Mouse (Mus musculus) limb, embryonic 14.5 days (tissue): Measurements from ENCODE around the gene Rab27a. TPM values are rescaled to one million over a fixed set of nuclear protein-coding genes. Genes with fewer than 3 reads are reported as not detected.

Experiments used
- ATAC-seq: fragments of 200-750 bp; cut with Nextera tagmentation; 2 replicates; pipeline ENCODE4 v1.8.0; 2017; ENCODE audit warnings: low read depth, moderate number of reproducible peaks, moderate TSS enrichment; ENCODE audit not compliant: low FRiP score
- DNase-seq: peaks from one replicate; pipeline ENCODE4 v3.0.0-alpha.2; 2015; ENCODE audit warnings: low spot score
- H3K27ac ChIP-seq: fragments of 300-500 bp; sonication (generic); replicated peaks from 2 replicates; pipeline ENCODE4 v1.5.1; 2014; ENCODE audit warnings: low read depth, mild to moderate bottlenecking, low read length, moderate library complexity, mixed read lengths
- H3K27me3 ChIP-seq: fragments of 300-500 bp; sonication (generic); 2 replicates; pipeline ENCODE4 v1.6.1; 2014; ENCODE audit warnings: low read length, mixed read lengths; ENCODE audit not compliant: control insufficient read depth, insufficient read depth
- H3K36me3 ChIP-seq: fragments of 300-500 bp; sonication (generic); 2 replicates; pipeline ENCODE4 v1.6.1; 2014; ENCODE audit warnings: mild to moderate bottlenecking, low read length, moderate library complexity, mixed read lengths; ENCODE audit not compliant: control insufficient read depth, insufficient read depth
- H3K4me1 ChIP-seq: fragments of 300-500 bp; sonication (generic); 2 replicates; pipeline ENCODE4 v1.6.1; 2014; ENCODE audit warnings: antibody characterized with exemption, low read length, mixed read lengths; ENCODE audit not compliant: control insufficient read depth, insufficient read depth
- H3K4me2 ChIP-seq: fragments of 300-500 bp; sonication (generic); replicated peaks from 2 replicates; pipeline ENCODE4 v1.6.1; 2014; ENCODE audit warnings: low read depth, mild to moderate bottlenecking, low read length, moderate library complexity; ENCODE audit not compliant: severe bottlenecking
- H3K4me3 ChIP-seq: fragments of 300-500 bp; sonication (generic); replicated peaks from 2 replicates; pipeline ENCODE4 v1.5.1; 2014; ENCODE audit warnings: low read length
- H3K9ac ChIP-seq: fragments of 300-500 bp; sonication (generic); 2 replicates; pipeline ENCODE4 v1.6.1; 2014; ENCODE audit warnings: mild to moderate bottlenecking, low read depth, low read length, moderate library complexity; ENCODE audit not compliant: severe bottlenecking
- H3K9me3 ChIP-seq: fragments of 300-500 bp; sonication (generic); 2 replicates; pipeline ENCODE4 v1.6.1; 2016; ENCODE audit warnings: low read length; ENCODE audit not compliant: control insufficient read depth
- POLR2A ChIP-seq: fragments of 200-500 bp; IDR thresholded peaks from 2 replicates; pipeline ENCODE4 v1.8.0; 2012; ENCODE audit warnings: inconsistent platforms, mild to moderate bottlenecking, moderate library complexity, borderline replicate concordance; ENCODE audit not compliant: insufficient read depth, insufficient read length; ENCODE audit errors: extremely low read depth
- WGBS: fragments of 180-500 bp; shearing (Covaris S2); extraction: QIAGEN DNeasy Blood & Tissue Kit; methylation state at CpG from one replicate; pipeline ENCODE4 v1.1.7; 2014; 5-methylcytosine and 5-hydroxymethylcytosine counted together
- microRNA-seq: library from miRNA; unstranded; fragments of <30 nt; microRNA quantifications from one replicate; pipeline ENCODE4, GENCODE M21; 2016
- polyA plus RNA-seq, 2 experiments: library from polyadenylated mRNA; depleted of rRNA in 1 of 2; stranded (reverse) in 1 of 2; unstranded in 1 of 2; fragments of >200 nt; fragmentation: Nextera tagmentation in 1 of 2; extraction: Ambion mirVana in 1 of 2; gene quantifications; 2 replicates each; pipeline versions ENCODE4 v1.2.1 to v1.2.3; 2012 to 2014

The Rab27a gene
- polyA plus RNA-seq, 2 experiments, result 2.8 to 5.7 TPM

DNA sequence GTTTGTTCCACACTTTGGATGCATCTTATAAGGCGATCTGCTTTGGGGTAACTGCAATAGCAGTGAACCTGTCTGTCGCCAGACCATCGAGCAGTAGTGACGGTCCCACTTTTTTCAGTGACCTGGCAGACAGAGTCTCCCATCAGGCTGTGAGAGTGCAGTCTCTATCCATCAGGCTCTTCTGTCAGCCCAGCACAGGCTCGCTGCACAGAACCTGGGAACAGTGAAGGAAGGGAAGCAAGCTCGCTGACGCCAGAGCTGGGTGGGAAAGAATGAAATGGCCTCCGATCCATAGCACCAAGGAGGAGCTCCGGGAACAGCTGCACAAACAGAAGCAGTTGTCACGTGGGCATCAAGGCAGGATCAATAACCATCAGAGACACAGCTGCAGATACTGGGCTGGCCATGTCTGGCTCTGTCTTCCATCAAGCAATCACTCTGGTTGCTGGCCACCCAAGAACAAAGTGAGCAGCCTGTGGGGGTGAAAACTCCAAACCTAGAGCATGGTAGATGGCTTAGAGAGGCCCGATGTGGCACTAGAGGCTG is 92.8 kb downstream of the Rab27a start:
- H3K4me1 ChIP-seq, result no peaks in the 10 kb centered on the region
- WGBS, result 56% methylated on average over 11 of the region's 11 CpGs
- no peak overlapping the region for H3K4me3 ChIP-seq
- no peaks in the 10 kb centered on the region for H3K27me3 ChIP-seq
- ATAC-seq (0 out of 2 replicates have a peak, but pooled peaks have one; percentile 26), DNase-seq (no peak)
- TF ChIP-seq POLR2A, result no peak
- H3K36me3 ChIP-seq, result no peaks in the 10 kb centered on the region
- H3K9ac ChIP-seq, result no peak overlapping the region
- H3K27ac ChIP-seq, result no peak overlapping the region
- no peak overlapping the region for H3K4me2 ChIP-seq
- no peaks in the 10 kb centered on the region for H3K9me3 ChIP-seq

Small RNA genes within 50 kb of the gene (microRNA-seq; reads per million reads assigned to microRNA genes)
- not detected for gene Gm27353

Other genes with a start within 250 kb of the Rab27a start
- gene Prtg, start 238.0 kb upstream of the Rab27a start, polyA plus RNA-seq (2012; rRNA removed), result 0.57 and 0.60 TPM in 2 replicates
- 0.46 and 0.87 TPM in 2 replicates for gene Prtg, start 238.0 kb upstream of the Rab27a start, polyA plus RNA-seq (2014; fragmentation: Nextera tagmentation; extraction: Ambion mirVana)
- gene Pygo1, start 119.2 kb upstream of the Rab27a start, polyA plus RNA-seq (2012; rRNA removed), result 11.0 and 11.2 TPM in 2 replicates
- gene Pygo1, start 119.2 kb upstream of the Rab27a start, polyA plus RNA-seq (2014; fragmentation: Nextera tagmentation; extraction: Ambion mirVana), result 8.4 and 10.4 TPM in 2 replicates
- 1.3 and 1.6 TPM in 2 replicates for gene Dyx1c1, start 86.1 kb upstream of the Rab27a start, polyA plus RNA-seq (2012; rRNA removed)
- 1.5 and 2.0 TPM in 2 replicates for gene Dyx1c1, start 86.1 kb upstream of the Rab27a start, polyA plus RNA-seq (2014; fragmentation: Nextera tagmentation; extraction: Ambion mirVana)
- gene Gm44503, start 86.0 kb upstream of the Rab27a start, polyA plus RNA-seq (2012; rRNA removed), result not detected in 2 replicates
- not detected in 2 replicates for gene Gm44503, start 86.0 kb upstream of the Rab27a start, polyA plus RNA-seq (2014; fragmentation: Nextera tagmentation; extraction: Ambion mirVana)
- 8.1 and 9.9 TPM in 2 replicates for gene Ccpg1os, start 59.5 kb upstream of the Rab27a start, polyA plus RNA-seq (2012; rRNA removed)
- gene Ccpg1os, start 59.5 kb upstream of the Rab27a start, polyA plus RNA-seq (2014; fragmentation: Nextera tagmentation; extraction: Ambion mirVana), result 8.8 and 10.7 TPM in 2 replicates
- 12.3 and 14.6 TPM in 2 replicates for gene Ccpg1, start 59.4 kb upstream of the Rab27a start, polyA plus RNA-seq (2012; rRNA removed)
- 28.1 and 28.3 TPM in 2 replicates for gene Ccpg1, start 59.4 kb upstream of the Rab27a start, polyA plus RNA-seq (2014; fragmentation: Nextera tagmentation; extraction: Ambion mirVana)
- 20.8 and 23.1 TPM in 2 replicates for gene Pigb, start 4.5 kb upstream of the Rab27a start, polyA plus RNA-seq (2012; rRNA removed)
- gene Pigb, start 4.5 kb upstream of the Rab27a start, polyA plus RNA-seq (2014; fragmentation: Nextera tagmentation; extraction: Ambion mirVana), result 15.2 and 17.2 TPM in 2 replicates
- gene Khdc3, start 57.0 kb downstream of the Rab27a start, polyA plus RNA-seq (2012; rRNA removed), result 0.04 and 0.06 TPM in 2 replicates
- gene Khdc3, start 57.0 kb downstream of the Rab27a start, polyA plus RNA-seq (2014; fragmentation: Nextera tagmentation; extraction: Ambion mirVana), result 0.15 and 0.21 TPM in 2 replicates
- not detected in 2 replicates for gene Gm20509, start 57.6 kb downstream of the Rab27a start, polyA plus RNA-seq (2012; rRNA removed)
- not detected in 2 replicates for gene Gm20509, start 57.6 kb downstream of the Rab27a start, polyA plus RNA-seq (2014; fragmentation: Nextera tagmentation; extraction: Ambion mirVana)
- gene Rsl24d1, start 68.6 kb downstream of the Rab27a start, polyA plus RNA-seq (2012; rRNA removed), result 63.1 and 66.0 TPM in 2 replicates
- 115 TPM in 2 replicates for gene Rsl24d1, start 68.6 kb downstream of the Rab27a start, polyA plus RNA-seq (2014; fragmentation: Nextera tagmentation; extraction: Ambion mirVana)